Comparison of ENCODE assay signal across 8 mouse cellular contexts in the genomic region with DNA sequence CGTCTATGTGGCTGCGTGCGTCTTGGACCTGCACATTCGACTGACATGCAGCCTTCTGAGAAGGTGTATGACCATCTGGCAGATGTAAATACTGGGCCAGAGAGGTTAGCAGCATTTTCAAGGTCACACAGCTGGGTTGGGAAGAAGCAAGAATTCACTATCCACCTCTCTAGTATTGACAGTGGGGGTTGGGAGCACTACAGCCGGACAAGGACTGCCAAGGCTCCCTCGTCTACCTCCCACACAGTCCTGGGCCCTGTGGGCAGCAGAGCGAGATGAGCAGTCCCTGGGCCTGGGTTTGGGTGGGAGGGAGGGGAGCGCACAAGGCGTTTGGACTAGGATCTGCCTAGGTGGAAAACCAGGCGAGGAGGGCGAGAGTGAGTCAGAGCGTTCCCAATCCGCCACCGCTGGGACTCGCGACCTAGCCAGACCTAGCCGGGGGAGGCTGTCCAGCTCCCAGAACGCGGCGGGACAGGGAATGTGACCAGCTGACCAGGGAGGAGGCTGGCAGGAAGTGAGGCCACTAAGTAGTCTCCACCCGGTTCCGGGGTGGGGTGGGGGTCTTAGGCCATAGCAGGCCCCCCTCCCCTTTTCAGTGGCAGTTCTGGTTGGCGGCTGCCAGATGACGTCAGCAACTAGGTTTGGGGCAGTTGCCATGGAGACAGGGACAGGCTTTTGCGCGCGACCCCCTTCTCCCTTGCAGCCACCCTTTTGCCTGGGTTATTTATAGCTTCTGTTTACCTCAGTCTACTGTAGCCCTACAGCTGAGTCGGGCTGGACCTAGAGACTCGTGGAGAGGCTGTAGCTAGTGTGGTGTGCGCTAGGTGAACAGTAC. TPM values are rescaled to one million over a fixed set of nuclear protein-coding genes. Genes with fewer than 3 reads are reported as not detected.
DNase-seq lines count a peak whose midpoint lies in the region; ATAC-seq and TF ChIP-seq lines count a peak whose summit lies in the region.

No protein-coding gene starts in this region.

- peak; percentile 59 for ATAC-seq in forebrain, embryonic 14.5 days
- peak; percentile 75 for ATAC-seq in neural tube, embryonic 14.5 days (ENCODE audit: low read depth)

- no peak for TF ChIP-seq CTCF in E14TG2a.4 (conservative IDR thresholded peaks at IDR 0.05; ENCODE audit: low read length)

- H3K4me3 ChIP-seq in E14TG2a.4 (replicated peaks; ENCODE audit: low read length): peak overlapping the region; percentile 84
- H3K4me3 ChIP-seq in forebrain, embryonic 14.5 days (ENCODE audit: low read depth, low read length): peak overlapping the region; percentile 78
- peak overlapping the region; percentile 85 for H3K4me3 ChIP-seq in neural tube, embryonic 14.5 days (ENCODE audit: low read depth, low read length)

- no peaks in the 10 kb centered on the region for H3K36me3 ChIP-seq in E14TG2a.4 (ENCODE audit: insufficient read depth, low read length)
- no peaks in the 10 kb centered on the region for H3K36me3 ChIP-seq in forebrain, embryonic 14.5 days (ENCODE audit: control insufficient read depth, insufficient read depth, low read length)
- no peaks in the 10 kb centered on the region for H3K36me3 ChIP-seq in neural tube, embryonic 14.5 days (ENCODE audit: control insufficient read depth, insufficient read depth, low read length)

- H3K4me2 ChIP-seq in forebrain, embryonic 14.5 days (ENCODE audit: low read length): peak overlapping the region; percentile 86
- peak overlapping the region; percentile 96 for H3K4me2 ChIP-seq in neural tube, embryonic 14.5 days (ENCODE audit: low read depth, low read length)

- intact Hi-C loops in heart, postnatal 14 days (cut with DNase I): no loop called here

- DNase-seq in cerebellum, adult 11 months: peak; percentile 65
- DNase-seq in forebrain, embryonic 14.5 days (ENCODE audit: low spot score): peak; percentile 92
- DNase-seq in heart, postnatal 14 days: peak; percentile 86 to 87
- DNase-seq in layer of hippocampus, adult 18-20 months (ENCODE audit: low spot score in 2 of 2): peak; percentile 81 to 88
- peak; percentile 87 to 93 for DNase-seq in lung, adult 18-20 months
- peak; percentile 73 for DNase-seq in testis, postnatal 14 days (ENCODE audit: low spot score)

- peak overlapping the region; percentile 89 for H3K9ac ChIP-seq in forebrain, embryonic 14.5 days (ENCODE audit: low read length)
- peak overlapping the region; percentile 91 for H3K9ac ChIP-seq in neural tube, embryonic 14.5 days (replicated peaks; ENCODE audit: low read depth, low read length)

- H3K9me3 ChIP-seq in E14TG2a.4 (ENCODE audit: low read length): no peaks in the 10 kb centered on the region
- H3K9me3 ChIP-seq in forebrain, embryonic 14.5 days (replicated peaks; ENCODE audit: control insufficient read depth, low read length): no peaks in the 10 kb centered on the region
- H3K9me3 ChIP-seq in neural tube, embryonic 14.5 days (ENCODE audit: control insufficient read depth, low read length): no peaks in the 10 kb centered on the region

- 2% methylated on average over 30 of the region's 30 CpGs for WGBS in forebrain, embryonic 14.5 days
- under 1% methylated on average over 30 of the region's 30 CpGs for WGBS in neural tube, embryonic 14.5 days

- peaks cover 55% of the 10 kb centered on the region for H3K4me1 ChIP-seq in E14TG2a.4 (replicated peaks; ENCODE audit: low read depth, low read length)
- H3K4me1 ChIP-seq in forebrain, embryonic 14.5 days (ENCODE audit: control insufficient read depth, insufficient read depth, low read length): peaks cover 12% of the 10 kb centered on the region
- H3K4me1 ChIP-seq in neural tube, embryonic 14.5 days (ENCODE audit: control insufficient read depth, insufficient read depth, low read length): peaks cover 16% of the 10 kb centered on the region

- peaks cover 25% of the 10 kb centered on the region for H3K27me3 ChIP-seq in E14TG2a.4 (ENCODE audit: insufficient read depth, low read length)
- H3K27me3 ChIP-seq in forebrain, embryonic 14.5 days (replicated peaks; ENCODE audit: control insufficient read depth, insufficient read depth, low read length): no peaks in the 10 kb centered on the region; the same call in 1 of the 2 replicates
- no peaks in the 10 kb centered on the region for H3K27me3 ChIP-seq in neural tube, embryonic 14.5 days (ENCODE audit: control insufficient read depth, insufficient read depth, low read length)

- H3K27ac ChIP-seq in forebrain, embryonic 14.5 days (ENCODE audit: low read depth, low read length): peak overlapping the region; percentile 88; the same call in 1 of the 2 replicates
- H3K27ac ChIP-seq in neural tube, embryonic 14.5 days (ENCODE audit: low read depth, low read length): peak overlapping the region; percentile 88

RNA-seq across cellular contexts. Expression of gene Ripor1, which starts 1.4 kb away (rescaled TPM):
- 14.9 and 21.7 TPM in 2 replicates for polyA plus RNA-seq in forebrain, embryonic 14.5 days (2014; fragmentation: Nextera tagmentation; extraction: Ambion mirVana)
- 10 to 100 TPM; 46.0 to 49.0 TPM for total RNA-seq in heart, postnatal 14 days (2021)
- total RNA-seq in layer of hippocampus, adult 18-20 months (2021): 10 to 100 TPM; 89.8 to 92.1 TPM
- polyA plus RNA-seq in neural tube, embryonic 14.5 days (2014; fragmentation: Nextera tagmentation; extraction: Ambion mirVana): 25.8 and 29.6 TPM in 2 replicates

RNA-seq across cellular contexts. Expression of gene Ctcf, which starts 30.0 kb away (rescaled TPM):
- polyA plus RNA-seq in forebrain, embryonic 14.5 days (2014; fragmentation: Nextera tagmentation; extraction: Ambion mirVana): 100 and 108 TPM in 2 replicates
- 10 to 100 TPM; 43.8 to 44.6 TPM for total RNA-seq in heart, postnatal 14 days (2021)
- 10 to 100 TPM; 80.7 to 84.5 TPM for total RNA-seq in layer of hippocampus, adult 18-20 months (2021)
- polyA plus RNA-seq in neural tube, embryonic 14.5 days (2014; fragmentation: Nextera tagmentation; extraction: Ambion mirVana): 81.3 and 85.6 TPM in 2 replicates

RNA-seq across cellular contexts. Expression of gene Agrp, which starts 30.8 kb away (rescaled TPM):
- 0.72 and 1.8 TPM in 2 replicates for polyA plus RNA-seq in forebrain, embryonic 14.5 days (2014; fragmentation: Nextera tagmentation; extraction: Ambion mirVana)
- not detected for total RNA-seq in heart, postnatal 14 days (2021)
- not detected for total RNA-seq in layer of hippocampus, adult 18-20 months (2021)
- polyA plus RNA-seq in neural tube, embryonic 14.5 days (2014; fragmentation: Nextera tagmentation; extraction: Ambion mirVana): 0.71 and 1.3 TPM in 2 replicates

RNA-seq across cellular contexts. Expression of gene Atp6v0d1, which starts 40.6 kb away (rescaled TPM):
- polyA plus RNA-seq in forebrain, embryonic 14.5 days (2014; fragmentation: Nextera tagmentation; extraction: Ambion mirVana): 194 and 211 TPM in 2 replicates
- total RNA-seq in heart, postnatal 14 days (2021): 10 to 100 TPM; 57.2 to 57.8 TPM
- total RNA-seq in layer of hippocampus, adult 18-20 months (2021): 100 to 1,000 TPM; 280 to 300 TPM
- 235 and 254 TPM in 2 replicates for polyA plus RNA-seq in neural tube, embryonic 14.5 days (2014; fragmentation: Nextera tagmentation; extraction: Ambion mirVana)

Comparison
In these comparisons a context has a peak if more than half of its experiments do, and no peak if none do; other contexts are left out.
1. Peak in every context shown above with its lines: DNase-seq, ATAC-seq, H3K4me3 ChIP-seq and H3K27ac ChIP-seq.